Mouse (Mus musculus) megakaryocyte, embryonic 14.5 days (primary cell): ENCODE data around the gene Rab3d. TPM values are rescaled to one million over a fixed set of nuclear protein-coding genes. Genes with fewer than 3 reads are reported as not detected.

Source experiments
- H3K27me3 ChIP-seq: replicated peaks from 2 replicates; pipeline ENCODE3; 2012; ENCODE audit warnings: inconsistent platforms
- H3K36me3 ChIP-seq: replicated peaks from 2 replicates; pipeline ENCODE3; 2012; ENCODE audit warnings: low read length, inconsistent platforms, mixed read lengths
- H3K4me1 ChIP-seq: 2 replicates; pipeline ENCODE4 v1.6.1; 2012; ENCODE audit warnings: inconsistent platforms
- H3K4me3 ChIP-seq: replicated peaks from 2 replicates; pipeline ENCODE3; 2012; ENCODE audit warnings: moderate library complexity, mild to moderate bottlenecking, inconsistent platforms
- H3K9me3 ChIP-seq: 2 replicates; pipeline ENCODE4 v1.6.1; 2012; ENCODE audit warnings: inconsistent platforms
- FLI1 ChIP-seq: IDR thresholded peaks from 2 replicates; pipeline ENCODE4 v1.6.1; 2012; ENCODE audit warnings: low read length, inconsistent platforms, mixed read lengths
- GATA1 ChIP-seq: IDR thresholded peaks from 3 replicates; pipeline ENCODE4 v1.6.1; 2012; ENCODE audit warnings: mixed read lengths, low read length, inconsistent platforms, borderline replicate concordance
- polyA plus RNA-seq: library from polyadenylated mRNA; stranded (reverse); fragments of >175 nt; gene quantifications from 2 replicates; pipeline ENCODE4 v1.2.3, GENCODE M21; 2012; ENCODE audit warnings: low replicate concordance; ENCODE audit not compliant: insufficient read depth

Gene Rab3d
- polyA plus RNA-seq = 1.7 and 4.9 TPM in 2 replicates

DNA sequence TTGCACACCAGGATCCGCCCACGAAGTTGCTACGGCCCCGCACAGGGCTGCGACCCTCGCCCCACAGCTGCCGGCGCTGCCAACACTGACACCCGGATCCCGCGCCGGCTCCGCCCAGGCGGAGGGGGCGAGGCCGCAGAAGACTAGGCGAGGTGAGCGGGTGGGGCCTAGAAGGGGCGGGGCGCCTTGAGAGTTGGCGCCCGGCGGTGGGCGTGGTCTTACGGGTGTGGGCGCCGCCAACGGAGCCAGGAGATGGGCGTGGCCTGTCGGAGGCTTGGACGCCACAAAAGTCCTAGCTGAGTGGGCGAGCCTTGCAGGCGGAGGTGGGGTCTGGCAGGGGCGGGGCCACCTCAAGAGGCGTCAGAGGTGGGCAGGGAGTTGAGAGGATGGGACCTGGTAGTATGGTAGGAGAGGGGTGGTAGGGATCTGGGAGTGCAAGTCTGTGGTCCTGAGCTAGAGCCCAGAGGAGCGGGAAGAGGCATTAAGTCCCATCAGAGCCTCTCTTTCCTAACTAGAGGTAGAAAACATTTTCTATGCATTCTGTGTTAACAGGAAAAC lies at the start of gene Rab3d:
Rab3d (minus strand) TSS at position 158 of the 558 bp plus-strand sequence.
- TF ChIP-seq GATA1 (no peak), FLI1 (no peak)
- Histone ChIP-seq H3K9me3 (no peaks in the 10 kb centered on the region), H3K36me3 (peaks cover 30% of the 10 kb centered on the region), H3K4me3 (peak within 1 kb of the TSS; percentile 98), H3K27me3 (peaks cover 9% of the 10 kb centered on the region), H3K4me1 (peaks cover 55% of the 10 kb centered on the region)

DNA sequence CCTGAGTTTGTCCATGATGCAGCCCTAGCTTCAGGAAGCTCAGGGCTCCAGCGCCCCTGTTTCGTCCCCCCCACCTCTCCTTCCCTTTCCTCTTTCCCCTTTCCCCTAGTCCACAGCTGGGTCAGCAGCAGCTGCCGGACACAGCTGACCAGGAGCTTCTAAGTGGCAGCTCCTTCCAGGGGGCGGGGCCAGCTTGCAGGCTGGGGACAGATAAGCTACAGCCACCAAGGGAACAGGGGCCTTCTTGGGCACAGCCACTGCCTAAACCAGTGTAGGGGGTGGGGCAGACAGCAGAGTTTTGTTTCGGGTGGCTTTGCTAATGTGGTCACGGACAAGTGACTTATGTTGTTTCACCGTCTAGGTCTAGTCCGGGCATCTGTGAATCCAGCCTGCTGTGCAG lies 45.4 kb upstream of the Rab3d start, which contains the start of gene Epor:
Epor (minus strand) TSS at position 90 of the 400 bp plus-strand sequence.
- no peaks in the 10 kb centered on the region for H3K9me3 ChIP-seq
- peaks cover 10% of the 10 kb centered on the region for H3K27me3 ChIP-seq
- peak within 1 kb of the TSS; percentile 96 for H3K4me3 ChIP-seq
- TF ChIP-seq FLI1 (no peak), GATA1 (peak; percentile 56; the same call in 1 of the 3 replicates)
- peaks cover 34% of the 10 kb centered on the region for H3K36me3 ChIP-seq
- peaks cover 76% of the 10 kb centered on the region for H3K4me1 ChIP-seq

DNA sequence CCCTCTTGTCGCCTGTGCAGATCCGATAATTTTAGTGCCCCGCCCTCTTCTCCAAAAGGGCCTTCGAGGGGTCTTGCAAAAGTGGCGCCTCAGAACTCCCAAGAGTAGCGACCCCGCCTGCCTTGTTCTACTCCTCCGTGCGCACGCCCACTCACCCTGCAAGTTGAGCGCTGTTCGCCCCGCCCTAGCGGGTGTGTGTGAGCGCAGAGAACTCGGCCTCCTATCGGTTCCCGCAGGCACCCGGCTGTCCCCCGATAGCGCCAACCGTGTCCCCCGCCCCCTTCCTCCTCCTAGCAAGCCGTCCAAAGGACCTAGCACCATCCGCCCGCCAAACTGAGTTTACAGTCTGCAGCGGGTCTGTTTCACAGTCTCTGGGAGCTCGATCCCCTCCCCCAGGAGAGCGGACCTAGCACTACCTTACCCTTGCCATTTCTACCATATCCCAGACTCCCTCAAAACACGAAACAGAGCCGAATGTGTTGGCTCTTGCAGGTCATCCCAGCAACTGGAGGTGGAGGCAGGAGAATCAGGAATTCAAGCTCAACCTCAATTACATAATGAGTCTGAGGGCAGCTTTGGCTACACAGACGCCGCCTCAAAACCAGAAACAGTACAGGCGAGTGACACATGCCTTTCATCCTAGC lies 44.5 kb upstream of the Rab3d start:
- Histone ChIP-seq H3K4me3 (peak overlapping the region; percentile 96), H3K36me3 (peaks cover 39% of the 10 kb centered on the region), H3K4me1 (peaks cover 81% of the 10 kb centered on the region), H3K27me3 (peaks cover 3% of the 10 kb centered on the region), H3K9me3 (no peaks in the 10 kb centered on the region)
- TF ChIP-seq FLI1 (no peak), GATA1 (peak; percentile 34; the same call in 1 of the 3 replicates)

DNA sequence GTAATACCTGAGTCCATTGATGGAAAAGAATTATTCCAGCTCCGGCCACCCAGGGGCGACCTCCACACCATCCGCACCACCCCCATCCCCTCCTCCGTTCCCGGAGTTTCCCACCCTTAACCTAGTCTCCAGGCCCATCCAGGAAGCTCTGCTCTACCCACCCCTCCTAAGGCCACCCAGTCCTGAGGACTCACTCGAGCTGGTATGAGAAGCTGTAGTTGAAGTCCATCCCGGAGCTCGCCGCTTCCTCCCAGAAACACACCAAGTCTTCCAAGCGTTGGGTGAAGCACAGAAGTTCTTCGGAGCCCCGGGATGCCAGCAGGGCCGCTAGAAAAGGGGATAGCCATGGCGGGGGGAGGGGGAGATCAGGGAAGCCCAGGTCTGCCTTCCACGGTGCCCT lies 44.0 kb upstream of the Rab3d start:
- Histone ChIP-seq H3K4me1 (peaks cover 86% of the 10 kb centered on the region), H3K36me3 (peaks cover 41% of the 10 kb centered on the region), H3K4me3 (peak overlapping the region; percentile 96), H3K27me3 (no peaks in the 10 kb centered on the region), H3K9me3 (no peaks in the 10 kb centered on the region)
- TF ChIP-seq FLI1 (no peak), GATA1 (no peak)

DNA sequence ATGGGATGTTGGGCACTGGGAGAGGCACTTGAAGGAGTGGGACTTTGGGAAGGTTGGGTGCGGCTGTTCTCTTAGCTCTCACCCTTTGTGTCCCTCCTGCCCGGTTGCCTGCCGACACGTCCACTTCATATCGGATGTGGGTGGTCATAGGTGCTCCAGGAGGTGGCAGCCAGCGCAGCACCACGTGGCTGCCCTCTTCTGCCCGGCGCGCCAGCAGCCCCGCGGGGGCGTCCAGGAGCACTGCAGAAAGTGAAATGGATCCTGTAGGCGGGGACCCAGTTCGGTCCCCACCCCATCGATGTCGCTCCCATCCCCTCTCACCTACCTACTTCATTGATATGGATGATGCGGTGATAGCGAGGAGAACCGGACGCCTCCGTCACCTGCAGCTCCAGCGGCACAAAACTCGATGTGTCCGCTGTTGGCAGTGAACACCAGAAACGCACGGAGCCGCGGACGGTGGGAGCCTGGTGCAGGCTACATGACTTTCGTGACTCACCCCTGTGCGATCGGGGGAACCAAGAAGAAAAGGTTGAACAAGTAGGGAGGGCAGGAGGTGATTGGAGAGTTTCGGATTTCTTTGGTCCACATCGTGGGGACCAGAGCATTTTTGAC lies 43.5 kb upstream of the Rab3d start:
- Histone ChIP-seq H3K9me3 (no peaks in the 10 kb centered on the region), H3K27me3 (no peaks in the 10 kb centered on the region), H3K4me3 (peak overlapping the region; percentile 96), H3K36me3 (peaks cover 41% of the 10 kb centered on the region), H3K4me1 (peaks cover 91% of the 10 kb centered on the region)
- TF ChIP-seq GATA1 (no peak), FLI1 (no peak)

DNA sequence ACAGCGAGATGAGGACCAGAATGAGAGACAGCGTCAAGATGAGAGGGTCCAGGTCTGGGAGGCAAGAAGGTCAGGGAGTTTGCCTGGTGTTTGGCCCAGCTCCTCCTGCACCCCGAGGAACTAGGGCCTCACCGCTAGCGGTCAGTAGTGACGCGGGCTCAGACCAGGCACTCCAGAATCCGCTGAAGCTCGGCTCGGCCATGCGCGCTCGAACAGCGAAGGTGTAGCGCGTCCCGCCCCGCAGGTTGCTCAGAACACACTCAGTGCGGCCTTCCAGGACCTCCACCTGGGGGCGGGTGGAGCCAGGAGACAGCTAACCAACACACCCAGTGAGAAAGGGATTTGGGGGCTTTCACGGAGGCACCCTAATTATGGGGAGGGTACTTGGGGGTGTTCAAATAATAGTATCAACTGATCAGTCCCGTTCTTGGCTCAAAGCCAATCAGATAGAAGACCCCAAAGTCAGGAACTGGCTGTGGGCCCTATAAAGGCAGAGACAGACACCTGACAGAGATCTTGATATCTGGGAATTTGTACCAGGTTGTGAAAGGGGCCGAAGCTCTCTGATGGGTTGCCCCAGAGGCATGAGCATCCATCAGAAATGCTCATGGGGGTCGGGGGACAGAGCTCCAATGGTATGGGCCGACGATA lies 42.7 kb upstream of the Rab3d start:
- peak overlapping the region; percentile 96 for H3K4me3 ChIP-seq
- H3K4me1 ChIP-seq = peaks cover 86% of the 10 kb centered on the region
- no peaks in the 10 kb centered on the region for H3K27me3 ChIP-seq
- H3K36me3 ChIP-seq = peaks cover 41% of the 10 kb centered on the region
- H3K9me3 ChIP-seq = no peaks in the 10 kb centered on the region
- TF ChIP-seq GATA1 = no peak
- TF ChIP-seq FLI1 = no peak

DNA sequence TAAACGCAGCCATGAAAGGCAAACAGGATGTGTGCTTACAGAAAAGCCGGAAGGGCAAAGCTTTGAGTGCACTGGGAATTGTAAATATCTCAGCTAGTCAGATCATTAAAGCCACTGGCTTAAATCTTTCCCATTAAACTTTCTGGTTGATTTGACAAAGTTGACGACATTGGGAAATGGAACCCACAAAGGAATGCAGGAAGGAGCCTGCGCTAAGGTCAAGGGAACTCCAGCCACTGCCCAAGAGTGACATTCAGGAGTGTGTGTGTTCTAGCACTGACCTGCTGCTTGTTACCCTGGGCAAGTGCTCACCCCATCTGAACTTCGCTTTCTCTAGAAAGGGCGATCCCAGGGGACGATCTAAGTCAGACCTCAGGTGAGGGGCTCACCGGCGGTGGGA lies 42.1 kb upstream of the Rab3d start:
- H3K4me3 ChIP-seq = peak overlapping the region; percentile 64
- no peaks in the 10 kb centered on the region for H3K27me3 ChIP-seq
- H3K9me3 ChIP-seq = no peaks in the 10 kb centered on the region
- H3K4me1 ChIP-seq = peaks cover 81% of the 10 kb centered on the region
- peaks cover 41% of the 10 kb centered on the region for H3K36me3 ChIP-seq
- no peak for TF ChIP-seq FLI1
- no peak for TF ChIP-seq GATA1

DNA sequence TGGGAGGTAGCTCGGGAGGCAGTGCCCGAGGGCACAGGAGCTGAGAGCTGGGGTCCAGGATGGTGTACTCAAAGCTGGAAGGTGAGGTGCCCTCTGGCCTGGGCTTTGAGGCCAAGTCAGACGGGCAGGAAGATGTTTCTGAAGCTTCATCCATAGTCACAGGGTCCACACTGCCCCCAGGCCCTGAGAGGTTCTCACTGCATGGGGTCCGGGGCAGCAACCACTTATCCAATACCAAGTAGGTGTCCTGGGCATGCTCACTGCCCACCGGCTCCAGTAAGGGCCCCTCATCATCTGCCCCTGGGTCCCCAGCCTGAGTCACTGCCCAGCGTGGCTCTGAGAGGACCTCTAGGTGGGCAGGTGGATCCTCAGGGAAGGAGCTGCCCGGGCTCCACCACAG lies 41.3 kb upstream of the Rab3d start:
- no peaks in the 10 kb centered on the region for H3K9me3 ChIP-seq
- no peaks in the 10 kb centered on the region for H3K27me3 ChIP-seq
- TF ChIP-seq GATA1 (no peak), FLI1 (no peak)
- peak overlapping the region; percentile 62 for H3K4me3 ChIP-seq
- H3K36me3 ChIP-seq = peaks cover 41% of the 10 kb centered on the region
- peaks cover 82% of the 10 kb centered on the region for H3K4me1 ChIP-seq

DNA sequence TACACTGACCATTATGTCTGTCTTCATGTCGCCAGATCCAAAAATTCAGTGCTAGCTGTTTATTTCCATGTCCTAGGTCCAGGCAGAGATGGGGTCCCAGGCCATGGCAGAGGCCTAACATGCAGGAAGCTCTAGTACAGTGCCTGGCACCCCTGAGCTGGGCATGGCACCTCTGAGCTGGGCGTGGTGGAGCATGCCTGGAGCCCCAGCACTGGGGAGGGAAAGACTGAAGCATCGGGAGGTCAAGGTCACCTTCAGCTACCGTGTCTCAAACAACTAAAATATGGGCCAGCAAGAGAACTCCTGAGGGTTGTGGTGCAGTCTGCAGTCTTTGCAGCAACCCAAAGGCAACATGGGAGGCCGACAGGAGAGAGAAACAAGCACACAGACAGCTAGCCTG lies 40.4 kb upstream of the Rab3d start:
- peak overlapping the region; percentile 62 for H3K4me3 ChIP-seq
- H3K27me3 ChIP-seq = no peaks in the 10 kb centered on the region
- peaks cover 41% of the 10 kb centered on the region for H3K36me3 ChIP-seq
- peaks cover 78% of the 10 kb centered on the region for H3K4me1 ChIP-seq
- TF ChIP-seq GATA1 = no peak
- TF ChIP-seq FLI1 = no peak
- H3K9me3 ChIP-seq = no peaks in the 10 kb centered on the region

DNA sequence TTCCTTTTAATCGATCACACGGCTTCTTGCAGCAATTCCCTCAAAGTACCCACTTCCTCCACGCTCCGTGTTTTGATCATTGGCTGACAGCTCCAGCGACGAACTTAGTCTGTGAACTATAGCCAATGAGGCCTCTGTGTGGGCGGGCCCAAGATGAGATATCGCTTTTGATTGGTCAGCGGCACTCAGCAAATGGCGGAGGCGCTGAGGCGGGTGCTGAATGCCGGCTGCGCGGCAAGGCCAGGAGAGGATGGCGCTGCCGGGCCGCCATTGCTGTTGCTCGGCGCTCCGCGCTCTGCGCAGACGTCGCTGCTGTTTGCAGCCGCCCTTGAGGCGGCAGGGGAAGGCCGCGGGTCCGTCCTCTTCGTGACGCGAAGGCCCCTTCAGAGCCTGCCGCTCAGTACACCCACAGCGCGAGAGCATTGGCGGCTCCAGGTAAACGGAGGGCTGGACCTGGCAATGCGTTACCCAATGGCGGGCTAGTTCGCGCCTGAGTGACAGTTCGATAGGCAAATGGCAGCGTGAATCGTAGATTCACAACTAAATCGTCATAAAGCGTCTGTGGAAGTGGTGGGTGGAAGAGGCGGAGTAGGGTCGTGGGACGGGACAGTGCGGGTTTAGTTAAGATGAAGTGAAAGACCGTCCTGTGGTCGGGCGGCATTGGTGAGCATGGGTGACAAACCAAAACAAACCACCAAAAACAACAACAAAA lies 37.7 kb upstream of the Rab3d start, which contains the start of gene Swsap1:
Swsap1 (plus strand) TSS at position 186 of the 712 bp plus-strand sequence.
- peak within 1 kb of the TSS; percentile 95 for H3K4me3 ChIP-seq
- H3K36me3 ChIP-seq = peaks cover 30% of the 10 kb centered on the region
- peaks cover 10% of the 10 kb centered on the region for H3K9me3 ChIP-seq
- no peak for TF ChIP-seq FLI1
- no peak for TF ChIP-seq GATA1
- peaks cover 56% of the 10 kb centered on the region for H3K4me1 ChIP-seq
- no peaks in the 10 kb centered on the region for H3K27me3 ChIP-seq
